Mouse (Mus musculus): ENCODE results near the gene Gm10488. TPM values are rescaled to one million over a fixed set of nuclear protein-coding genes. Genes with fewer than 3 reads are reported as not detected.
"Not testable (repeated sequence)": the region's sequence is repeated elsewhere in the genome, so short reads cannot be mapped to it uniquely, and the experiment has no call there.

Gm10488 gene
- not detected in 2 replicates for polyA plus RNA-seq (2015; fragmentation: Nextera tagmentation; extraction: Ambion mirVana)

DNA sequence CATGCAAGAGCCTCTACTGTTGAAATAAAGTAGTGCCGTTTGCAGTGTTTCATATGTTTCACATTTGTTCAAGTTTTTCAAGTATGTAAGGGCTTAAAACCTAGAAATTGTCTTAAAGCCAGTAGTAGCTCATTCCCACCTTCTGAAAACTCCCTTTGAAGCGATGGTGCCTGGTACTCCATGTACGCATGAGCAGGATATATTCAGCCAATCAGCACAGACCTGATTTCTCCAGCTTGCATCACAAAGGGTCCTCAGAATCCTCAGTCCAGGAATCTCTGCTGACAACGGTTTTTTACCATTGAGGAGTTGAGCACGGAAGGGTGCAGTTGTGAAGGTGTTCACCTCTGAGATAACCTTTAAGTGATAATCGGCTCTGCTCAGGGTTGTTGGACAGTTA is at the start of gene Gm10488:
Gene Gm10488 (plus strand): TSS at position 301 of the 400 bp plus-strand sequence.
- no CpG with 5 or more reads among the region's 6 CpGs for WGBS
- not testable (repeated sequence) for H3K4me1 ChIP-seq (replicated peaks); ATAC-seq (ENCODE audit: low read depth); H3K4me2 ChIP-seq; H3K27me3 ChIP-seq; H3K9me3 ChIP-seq; H3K4me3 ChIP-seq; H3K27ac ChIP-seq (replicated peaks); H3K36me3 ChIP-seq; H3K9ac ChIP-seq

Small RNA genes lying within 50 kb of the gene (microRNA-seq; reads per million reads assigned to microRNA genes)
- gene Gm44298 = not detected

Data from neural tube, embryonic 13.5 days (tissue).